Mouse (Mus musculus) Muller cell, postnatal 12 days (primary cell): Measurements from ENCODE around the gene Cited4.

Source experiments
- DNase-seq: peaks from one replicate; pipeline ENCODE4 v3.0.0-alpha.2; 2015; ENCODE audit errors: inconsistent ontology term

Gene Cited4

GRCm38 (mm10) chr4:120675640-120676039, 9.3 kb downstream of the Cited4 start:
- no peak for DNase-seq

- DNase-seq: no peak
These were observed 14.6 kb downstream of the Cited4 start for GRCm38 (mm10) chr4:120680953-120681352.

GRCm38 (mm10) chr4:120682168-120682567, 15.8 kb downstream of the Cited4 start:
- peak; percentile 22 for DNase-seq

- DNase-seq: no peak
These were observed 17.1 kb downstream of the Cited4 start for GRCm38 (mm10) chr4:120683278-120683997.

- no peak for DNase-seq
These were observed 20.9 kb downstream of the Cited4 start for GRCm38 (mm10) chr4:120687282-120687681.

- DNase-seq: no peak
These were observed 22.9 kb downstream of the Cited4 start for GRCm38 (mm10) chr4:120689317-120689716.

GRCm38 (mm10) chr4:120692717-120693116, 26.3 kb downstream of the Cited4 start:
- no peak for DNase-seq

- no peak for DNase-seq
These were observed 31.0 kb downstream of the Cited4 start for GRCm38 (mm10) chr4:120697353-120697752.

- DNase-seq: no peak
These were observed 31.6 kb downstream of the Cited4 start for GRCm38 (mm10) chr4:120697799-120698484.

- no peak for DNase-seq
These were observed 34.8 kb downstream of the Cited4 start for GRCm38 (mm10) chr4:120701180-120701579.

- no peak for DNase-seq
These were observed 35.7 kb downstream of the Cited4 start for GRCm38 (mm10) chr4:120702056-120702455.

GRCm38 (mm10) chr4:120702511-120702910, 36.1 kb downstream of the Cited4 start:
- no peak for DNase-seq

- no peak for DNase-seq
These were observed 45.9 kb downstream of the Cited4 start for GRCm38 (mm10) chr4:120712236-120712635.

- peak; percentile 51 for DNase-seq
These were observed 46.6 kb downstream of the Cited4 start for GRCm38 (mm10) chr4:120713021-120713420.

GRCm38 (mm10) chr4:120713856-120714497, 47.6 kb downstream of the Cited4 start:
- peak; percentile 85 for DNase-seq

- no peak for DNase-seq
These were observed 49.8 kb downstream of the Cited4 start for GRCm38 (mm10) chr4:120716141-120716571.

- no peak for DNase-seq
These were observed 50.4 kb downstream of the Cited4 start for GRCm38 (mm10) chr4:120716765-120717164.
